Mouse (Mus musculus) gastrocnemius, postnatal 36 days (tissue): ENCODE results near the gene Fcer1g. TPM values are rescaled to one million over a fixed set of nuclear protein-coding genes. Genes with fewer than 3 reads are reported as not detected.
A peak's percentile ranks its signal among the peaks of the same experiment; 100 is the strongest.

ENCODE experiments used
- DNase-seq, 2 experiments: peaks; one replicate each; pipeline ENCODE4 v3.0.0; 2022
- intact Hi-C: fragments of 180-260 bp; cut with DNase I; formaldehyde crosslinking; loops from one replicate; pipeline ENCODE4 v1.15.1; 2025
- long read RNA-seq, 2 experiments: library from polyadenylated mRNA; stranded (forward); transcript quantifications; one replicate each; pipeline ENCODE4 v2.0.0; 2021
- total RNA-seq, 2 experiments: library from RNA; stranded (reverse); gene quantifications; 2 replicates each; pipeline ENCODE4 v1.2.3; 2021

Fcer1g gene
- total RNA-seq: 1 to 10 TPM; 2.5 to 4.9 TPM
- long read RNA-seq, experiment 1, transcript Fcer1g-201 (5 exons, 674 nt): major isoform, 6 of 6 reads
- long read RNA-seq, experiment 1, partial matches to known transcripts: 0 of 6 reads
- long read RNA-seq, experiment 1, other reads (novel, unspliced or antisense): 0 of 6 reads
- long read RNA-seq, experiment 2, transcript Fcer1g-201 (5 exons, 674 nt): major isoform, 7 of 8 reads
- long read RNA-seq, experiment 2, partial matches to known transcripts: 1 of 8 reads
- long read RNA-seq, experiment 2, other reads (novel, unspliced or antisense): 0 of 8 reads

DNA sequence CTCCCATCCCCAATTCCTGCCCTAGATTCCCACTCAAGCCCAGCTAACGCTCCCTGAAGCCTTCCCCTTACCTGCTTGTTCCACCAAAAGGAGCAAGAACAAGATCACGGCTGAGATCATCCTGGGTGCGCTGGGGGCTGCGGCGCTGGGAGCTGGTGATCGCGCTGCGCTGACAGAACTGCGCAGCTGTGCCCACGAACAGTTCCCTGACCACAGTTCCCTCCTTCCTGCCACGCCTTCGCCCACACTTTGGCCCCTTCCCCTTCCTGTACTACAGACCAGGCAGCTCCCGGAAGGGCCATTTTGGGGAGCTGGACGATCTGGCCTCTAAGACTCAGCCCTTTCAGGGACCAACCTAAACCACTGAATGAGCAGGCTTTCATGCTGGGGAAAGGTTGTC is at the start of gene Fcer1g:
Gene Fcer1g, minus strand, starts transcription at position 240 of the 400 bp plus-strand sequence.
- intact Hi-C loops: no loop called here
- no peak for DNase-seq

GRCm38 (mm10) chr1:171283188-171284160 is 49.3 kb upstream of the Fcer1g start:
- no peak for DNase-seq
- intact Hi-C loops: loop anchor here (10.0 kb wide), 1 partner anchor 169 kb away; the partner anchor contains the start of gene Cfap126

GRCm38 (mm10) chr1:171282086-171282805 is 48.1 kb upstream of the Fcer1g start:
- intact Hi-C loops: loop anchor here (10.0 kb wide), 1 partner anchor 167 kb away; the partner anchor contains the start of gene Cfap126
- no peak for DNase-seq

GRCm38 (mm10) chr1:171281528-171281923 is 47.4 kb upstream of the Fcer1g start:
- intact Hi-C loops: loop anchor here (10.0 kb wide), 1 partner anchor 167 kb away; the partner anchor contains the start of gene Cfap126
- peak; percentile 73 to 90 for DNase-seq

DNA sequence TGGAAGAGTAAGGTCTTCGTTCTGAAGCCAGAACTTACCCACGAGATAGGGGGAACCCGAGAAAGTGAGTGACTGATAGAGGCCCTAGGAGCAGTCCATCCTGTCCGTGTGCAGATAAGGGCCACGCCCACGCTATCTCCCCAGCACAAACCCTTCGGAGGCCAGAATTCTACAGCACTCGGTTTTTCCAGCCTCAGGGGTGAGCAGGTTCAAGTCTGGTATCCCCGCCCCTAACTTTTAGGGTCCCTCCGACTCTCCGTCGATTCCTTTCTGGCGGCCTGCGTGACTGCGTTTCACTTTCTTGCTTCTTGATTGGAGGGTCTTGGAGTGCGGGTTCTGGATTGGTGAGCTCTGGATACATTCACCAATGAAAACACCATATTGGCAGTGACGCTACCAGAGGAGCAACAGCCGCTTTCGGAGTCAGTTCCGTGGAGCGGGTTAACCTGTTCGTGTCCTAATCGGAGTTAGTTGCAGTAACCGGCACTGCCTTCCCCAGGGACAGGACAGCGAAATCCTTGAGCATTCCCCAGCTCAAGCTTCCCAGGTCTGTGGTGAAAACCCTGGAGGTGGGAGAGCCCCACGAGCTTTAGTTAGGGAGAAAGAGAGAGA is 46.9 kb upstream of the Fcer1g start, which contains the start of gene Ppox:
Gene Ppox, minus strand, starts transcription at position 271 of the 612 bp plus-strand sequence.
- intact Hi-C loops: loop anchor here (10.0 kb wide), 1 partner anchor 166 kb away; the partner anchor contains the start of gene Cfap126
- peak in 1 of 2 experiments; percentile 86 for DNase-seq

DNA sequence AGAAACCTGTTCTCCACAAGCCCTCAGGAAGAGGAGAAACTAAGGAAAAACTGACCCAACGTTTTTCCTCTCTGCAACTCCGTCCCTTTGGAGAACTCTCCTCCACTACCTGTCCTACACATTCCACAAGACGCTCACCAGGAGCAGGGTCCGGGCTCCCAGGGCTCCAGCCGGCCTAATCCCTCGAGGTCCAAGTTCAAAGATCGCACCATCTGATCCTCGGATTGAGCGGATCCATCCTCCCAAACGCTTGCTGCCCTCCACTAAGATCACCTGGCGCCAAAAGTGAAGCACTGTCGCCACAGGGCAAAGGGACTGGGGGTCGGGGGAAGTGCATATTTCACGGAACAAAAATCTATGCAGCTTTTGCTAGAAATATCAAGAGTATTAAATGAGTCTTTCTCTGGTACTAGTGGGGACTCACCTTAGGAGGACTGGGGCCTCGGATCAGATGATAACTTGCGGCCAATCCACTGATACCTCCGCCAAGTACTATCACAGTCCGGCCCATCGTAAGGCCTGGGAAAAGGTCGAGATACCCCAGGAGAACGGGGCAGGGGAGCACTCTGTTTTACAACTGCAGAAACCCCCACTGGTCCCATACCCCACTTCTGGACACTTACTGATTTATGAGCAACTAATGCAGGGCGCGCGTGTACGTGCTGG is 46.2 kb upstream of the Fcer1g start:
- no peak for DNase-seq
- intact Hi-C loops: loop anchor here (10.0 kb wide), 1 partner anchor 166 kb away; the partner anchor contains the start of gene Cfap126

- intact Hi-C loops: loop anchor here (10.0 kb wide), 1 partner anchor 165 kb away; the partner anchor contains the start of gene Cfap126
- DNase-seq: no peak
Measured at GRCm38 (mm10) chr1:171279721-171280120, 45.6 kb upstream of the Fcer1g start.

DNA sequence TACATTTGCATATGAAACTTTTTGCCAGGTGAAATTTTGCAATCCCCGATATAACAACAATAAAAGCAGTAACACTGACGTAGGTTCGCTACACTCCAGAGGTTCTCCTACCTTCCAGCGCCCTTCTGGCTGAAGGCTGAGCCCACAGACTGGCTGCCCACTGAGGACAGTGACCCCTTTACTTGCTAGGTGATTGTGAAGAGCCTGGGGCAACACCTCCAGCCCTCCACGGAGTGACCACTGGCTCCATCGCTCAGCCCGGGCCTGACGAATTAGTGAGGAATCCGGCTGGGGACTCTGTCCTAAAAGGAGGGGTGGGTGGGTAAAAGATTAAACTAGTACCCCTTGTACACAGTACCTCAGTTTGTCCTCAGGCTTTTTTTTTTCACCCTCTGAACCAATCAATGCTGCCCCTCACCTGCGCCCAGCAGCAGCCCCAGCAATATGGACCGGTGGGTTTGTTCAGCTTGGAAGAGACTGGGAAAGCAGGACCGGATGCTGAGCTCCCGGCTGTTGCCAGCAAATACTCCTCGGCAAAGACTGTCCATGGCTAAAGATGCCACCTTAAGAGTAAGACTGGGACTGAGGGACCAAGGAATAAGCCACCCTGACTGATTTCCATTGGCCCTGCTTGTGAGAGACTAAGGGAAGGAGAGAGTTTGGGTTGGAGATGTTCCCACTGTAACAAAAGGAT is 45.0 kb upstream of the Fcer1g start:
- intact Hi-C loops: no loop called here
- DNase-seq: no peak

DNA sequence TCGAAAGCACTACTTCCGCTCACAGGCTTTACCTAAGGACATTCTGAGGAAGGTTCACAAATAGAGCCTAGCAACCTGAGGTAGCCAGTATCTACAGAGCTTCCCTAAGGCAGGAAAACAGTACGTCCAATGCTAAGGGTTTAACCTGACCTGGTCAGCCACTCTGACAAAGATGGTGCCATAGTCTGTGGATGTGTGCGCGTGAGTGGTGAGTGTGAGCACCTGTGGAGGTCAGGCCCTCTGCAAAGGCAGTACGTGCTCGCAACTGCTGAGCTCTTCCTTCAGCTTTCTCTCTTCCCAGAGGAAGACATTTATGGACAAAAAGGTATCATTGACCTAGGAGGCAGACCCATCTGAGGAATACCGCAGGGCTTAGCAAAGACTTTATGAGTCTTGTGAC is 44.3 kb upstream of the Fcer1g start:
- intact Hi-C loops: no loop called here
- DNase-seq: no peak

DNA sequence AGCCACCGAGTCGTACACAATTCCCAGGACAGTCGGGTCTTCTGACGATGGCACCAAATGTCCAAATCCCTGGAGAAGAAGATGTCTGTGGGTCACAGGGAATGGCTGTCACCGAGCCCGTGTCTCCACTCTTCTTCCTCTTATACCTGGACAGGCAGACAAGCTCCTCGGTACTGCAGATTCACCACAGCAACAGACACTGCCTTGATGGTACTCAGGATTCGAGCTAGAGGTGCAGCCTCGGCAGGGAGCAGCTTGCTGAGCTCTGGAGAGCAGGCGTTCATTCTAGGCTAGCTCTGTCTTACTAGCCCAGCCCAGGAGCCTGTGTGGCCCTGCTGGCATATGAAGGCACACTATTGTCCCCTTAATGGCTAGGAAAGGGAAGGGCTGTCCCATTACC is 43.6 kb upstream of the Fcer1g start:
- DNase-seq: no peak
- intact Hi-C loops: no loop called here

DNA sequence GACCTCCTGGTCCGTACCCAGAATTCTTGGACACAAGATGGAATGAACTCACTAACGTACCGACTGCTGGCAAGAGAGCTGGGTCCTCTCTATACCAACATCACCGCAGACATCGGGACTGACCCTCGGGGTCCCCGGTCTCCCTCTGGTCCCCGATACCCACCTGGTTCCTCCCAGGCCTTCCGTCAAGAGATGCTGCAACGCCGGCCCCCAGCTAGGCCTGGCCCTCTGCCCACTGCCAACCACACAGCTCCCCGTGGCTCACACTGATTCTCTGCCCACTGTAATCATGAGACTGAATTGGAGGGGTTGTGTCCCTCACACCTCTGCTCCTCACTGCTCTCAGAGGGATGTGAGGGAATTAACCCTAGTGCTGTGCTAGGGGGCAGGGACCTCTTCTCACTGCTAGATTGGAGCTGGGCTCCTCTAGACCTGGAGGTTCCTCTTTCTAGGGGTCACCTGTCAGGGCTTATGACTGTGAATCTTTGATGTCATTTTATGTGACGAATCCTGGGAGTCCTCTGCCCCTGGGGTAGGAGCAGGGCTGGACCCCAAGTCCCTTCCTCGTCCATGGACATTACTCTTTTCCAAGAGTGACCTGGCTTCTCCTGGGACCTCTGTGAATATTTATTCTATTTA is 42.1 kb upstream of the Fcer1g start:
- DNase-seq: no peak
- intact Hi-C loops: no loop called here

GRCm38 (mm10) chr1:171275144-171275734 is 41.1 kb upstream of the Fcer1g start:
- intact Hi-C loops: no loop called here
- DNase-seq: no peak

- intact Hi-C loops: no loop called here
- no peak for DNase-seq
Measured at GRCm38 (mm10) chr1:171274171-171274570, 40.0 kb upstream of the Fcer1g start.

DNA sequence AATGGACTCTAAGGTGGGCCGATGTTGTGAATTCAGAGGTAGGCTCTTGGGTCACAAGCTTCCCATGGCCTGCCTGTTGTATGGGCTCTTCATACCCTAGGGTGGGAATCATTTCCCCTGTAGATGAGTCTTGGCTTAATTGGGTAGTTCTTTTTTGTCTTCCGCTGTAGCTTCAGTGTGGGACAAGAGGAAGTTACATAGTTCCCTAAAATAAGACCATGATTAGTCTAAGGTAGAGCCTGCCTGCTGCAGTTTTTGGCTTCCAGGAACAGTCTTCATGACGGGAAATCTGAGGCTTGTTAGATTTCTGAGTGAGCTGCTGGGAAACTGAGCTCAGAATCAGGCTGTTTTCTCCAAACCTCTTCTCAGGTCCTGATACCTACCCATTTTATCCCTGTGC is 37.9 kb upstream of the Fcer1g start:
- intact Hi-C loops: no loop called here
- DNase-seq: no peak

DNA sequence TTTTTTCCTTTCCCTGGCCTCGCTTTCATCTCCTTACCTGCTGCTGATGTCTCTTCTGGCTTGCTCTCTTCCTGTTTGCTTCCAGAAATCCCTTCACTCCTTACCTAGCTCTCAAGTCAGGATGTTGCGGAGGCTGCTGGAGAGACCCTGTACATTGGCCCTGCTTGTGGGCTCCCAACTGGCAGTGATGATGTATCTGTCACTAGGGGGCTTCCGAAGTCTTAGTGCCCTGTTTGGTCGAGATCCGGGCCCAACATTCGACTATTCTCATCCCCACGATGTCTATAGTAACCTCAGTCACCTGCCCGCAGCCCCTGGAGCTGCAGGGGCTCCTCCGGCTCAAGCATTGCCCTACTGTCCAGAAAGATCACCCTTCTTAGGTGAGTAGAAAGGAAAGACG is 37.5 kb upstream of the Fcer1g start:
- DNase-seq: no peak
- intact Hi-C loops: no loop called here

GRCm38 (mm10) chr1:171271196-171271595 is 37.0 kb upstream of the Fcer1g start:
- no peak for DNase-seq
- intact Hi-C loops: no loop called here

DNA sequence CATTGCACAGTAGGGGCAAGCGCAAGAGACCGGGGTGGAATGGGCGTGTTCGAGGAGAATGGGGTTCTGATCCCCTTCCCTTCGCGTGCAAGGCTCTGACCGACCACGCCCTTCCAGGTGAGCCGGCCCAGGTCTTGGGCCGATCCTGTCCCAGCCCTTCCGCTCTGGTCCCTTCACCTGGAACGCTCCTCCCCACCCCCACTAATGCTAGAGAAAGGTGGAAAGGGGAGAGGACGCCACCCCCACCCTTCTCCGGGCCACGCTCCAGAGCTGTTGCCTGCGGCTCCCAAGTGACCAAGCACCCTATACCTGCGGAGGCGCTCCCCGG is 36.4 kb upstream of the Fcer1g start:
- intact Hi-C loops: no loop called here
- no peak for DNase-seq
